Mouse (Mus musculus) liver, embryonic 14.5 days (tissue): ENCODE results near the gene Slc24a4.

Experiments used
- CTCF ChIP-seq: IDR thresholded peaks from 2 replicates; pipeline ENCODE4 v1.5.1; 2016; ENCODE audit warnings: antibody characterized with exemption, low read depth, control low read depth
- EP300 ChIP-seq: IDR thresholded peaks from 2 replicates; pipeline ENCODE4 v1.6.1; 2016; ENCODE audit warnings: antibody characterized with exemption, low read depth

DNA sequence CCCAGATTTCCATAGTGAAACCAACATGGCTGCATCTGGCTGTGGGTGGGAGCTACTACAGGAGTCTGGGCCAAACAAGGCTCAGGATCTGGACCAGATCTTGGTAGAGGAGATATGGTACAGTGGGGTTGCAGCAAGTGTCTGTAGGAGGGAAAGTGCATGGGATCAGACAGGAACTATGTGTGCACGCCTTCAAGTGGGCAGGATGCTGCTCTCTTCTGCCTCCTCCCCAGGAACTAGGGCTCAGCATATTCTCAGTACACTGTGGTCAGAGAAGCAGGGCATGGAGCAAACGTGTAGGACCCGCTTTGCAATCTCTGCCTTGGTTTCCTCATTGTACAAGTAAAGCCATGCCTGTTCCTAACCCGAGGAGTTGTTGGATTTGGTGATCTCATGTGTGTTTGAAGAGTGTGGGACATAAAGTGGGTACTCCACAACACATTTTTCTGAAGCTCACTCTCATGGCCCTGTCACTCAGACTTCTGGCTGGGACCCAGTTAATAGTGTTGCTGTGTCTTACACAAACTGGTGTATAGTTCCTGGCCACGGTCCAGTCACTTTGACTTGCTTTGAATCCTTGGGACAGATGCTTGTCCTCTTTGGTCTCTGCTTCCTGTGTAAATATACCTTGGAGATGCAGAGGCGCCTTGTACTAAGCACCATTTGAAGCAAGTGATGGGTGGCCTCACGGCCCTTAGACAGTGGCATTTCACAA lies 164.1 kb downstream of the Slc24a4 start:
- no peak for TF ChIP-seq CTCF
- no peak for TF ChIP-seq EP300
